Mouse (Mus musculus) mouse trophoblast stem cell (cell line): ENCODE data around the gene Sncb.

Source experiments
- in situ Hi-C, 2 experiments: fragments of 300-500 bp; cut with MseI, MboI; formaldehyde crosslinking; loops; 2 replicates in 1 of 2; 3 replicates in 1 of 2; pipeline ENCODE4 v1.15.1; 2025

Gene Sncb

DNA sequence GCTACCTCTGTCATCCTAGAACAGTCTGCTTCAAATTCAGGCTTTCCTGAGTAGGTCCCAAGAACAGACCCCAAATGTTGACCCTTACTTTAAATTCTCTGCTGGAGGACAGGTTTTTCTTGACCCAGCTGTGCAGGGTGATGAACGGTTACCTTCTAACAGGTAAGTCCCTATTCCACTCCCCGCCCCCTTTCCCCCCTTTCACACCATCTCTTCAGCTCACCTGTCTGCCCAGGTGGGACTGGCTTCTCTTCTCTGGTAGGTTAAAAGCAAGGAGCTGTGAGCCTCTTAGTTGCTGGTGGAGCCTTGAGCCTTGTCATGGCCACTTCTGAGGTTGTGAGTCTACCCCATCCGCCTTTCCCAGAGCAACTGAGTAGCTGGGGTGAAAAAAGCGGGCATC, 17.3 kb upstream of the Sncb start, which contains the start of gene Eif4e1b:
TSS of gene Eif4e1b (plus strand) at position 301 of the 400 bp plus-strand sequence.
- in situ Hi-C loops, result no loop called here

DNA sequence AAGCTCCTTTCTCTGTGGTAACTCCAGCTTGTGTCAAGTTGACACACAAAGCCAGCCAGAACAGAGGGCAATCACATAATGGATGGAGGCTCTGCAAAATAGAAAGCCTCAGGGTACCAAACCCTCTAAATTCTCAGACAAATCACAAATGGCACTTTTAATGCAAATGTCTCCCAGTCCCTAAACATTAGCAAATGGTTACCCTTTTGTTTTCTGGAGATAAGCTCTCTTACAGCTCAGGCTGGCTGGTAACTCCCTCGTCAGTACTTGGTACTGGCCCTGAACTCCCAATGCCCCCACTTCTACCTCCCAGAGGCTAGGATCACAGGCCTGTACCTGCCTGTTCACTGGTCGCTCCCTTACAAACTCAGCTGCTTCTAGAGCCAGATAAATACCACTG, 16.8 kb upstream of the Sncb start:
- in situ Hi-C loops, result no loop called here

GRCm38 (mm10) chr13:54781086-54781485, 14.7 kb upstream of the Sncb start:
- in situ Hi-C loops, result no loop called here

DNA sequence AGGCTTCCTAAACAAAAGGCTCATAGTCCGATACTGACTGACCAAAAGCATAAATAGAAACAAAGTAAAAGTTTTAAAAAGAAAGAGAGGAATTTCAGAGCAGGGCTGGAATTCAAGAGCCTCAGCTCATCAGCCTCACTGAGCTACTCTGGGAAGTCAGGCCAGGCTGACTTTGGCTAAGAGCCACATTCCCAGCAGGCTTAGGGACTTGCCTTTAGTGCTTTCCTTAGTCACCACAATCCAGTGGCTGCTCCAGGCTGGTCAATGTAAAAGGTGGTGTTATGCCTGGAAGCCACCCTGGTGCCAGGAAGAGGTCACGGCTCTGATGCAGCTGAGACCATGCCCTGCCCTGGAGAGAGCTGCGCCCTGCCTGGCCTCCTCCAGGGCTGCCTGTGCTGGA, 14.2 kb upstream of the Sncb start:
- in situ Hi-C loops, result no loop called here

- in situ Hi-C loops, result loop anchor here in 1 of 2 experiments (5.0 kb wide), 1 partner anchor 50 kb away; no protein-coding TSS in a partner anchor
Observed at GRCm38 (mm10) chr13:54767012-54767411, 617 bp upstream of the Sncb start.

DNA sequence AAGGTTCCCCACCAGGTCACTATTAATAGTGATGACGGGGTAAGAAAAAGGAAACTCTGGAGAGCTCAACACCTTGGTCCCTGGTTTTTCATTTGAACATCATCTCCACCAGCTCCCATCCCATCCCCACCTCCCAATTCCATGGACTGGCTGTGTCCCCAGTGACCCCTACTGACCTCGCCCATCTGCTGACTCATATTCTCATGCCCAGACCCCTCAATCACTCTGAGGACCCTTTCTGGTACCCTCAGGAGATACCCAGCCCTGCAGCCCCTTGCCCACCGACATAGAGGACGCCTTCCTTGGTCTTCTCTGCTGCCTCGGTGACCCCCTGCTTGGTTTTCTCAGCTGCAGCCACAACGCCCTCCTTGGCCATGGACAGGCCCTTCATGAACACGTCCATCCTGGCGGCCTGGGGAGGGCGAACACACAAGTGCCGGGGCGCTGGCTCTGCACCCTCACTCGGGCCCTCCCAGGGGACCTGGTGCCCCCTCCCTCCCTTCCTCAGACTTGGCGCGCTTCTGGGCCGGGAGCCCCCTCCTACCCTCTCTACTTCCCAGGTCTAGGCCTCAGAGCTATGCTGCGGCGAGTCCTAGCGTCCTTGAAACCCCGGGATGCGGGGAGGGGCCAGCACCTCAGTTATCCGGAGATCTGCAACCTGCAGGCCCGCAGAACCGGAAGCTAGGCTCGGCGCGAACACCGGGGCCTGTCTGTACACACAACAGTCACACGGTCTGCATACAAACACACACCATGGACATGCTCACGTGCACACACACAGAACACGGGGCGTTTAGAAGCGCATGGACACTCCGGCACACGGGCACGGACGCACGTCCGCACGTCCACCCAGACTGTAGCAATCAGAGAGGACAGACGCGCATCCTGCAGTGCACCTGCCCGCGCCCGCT, 859 bp downstream of the Sncb start:
- in situ Hi-C loops, result loop anchor here in 1 of 2 experiments (5.0 kb wide), 1 partner anchor 48 kb away; no protein-coding TSS in a partner anchor

- in situ Hi-C loops, result no loop called here
Observed at GRCm38 (mm10) chr13:54760906-54761305, 5.5 kb downstream of the Sncb start.

DNA sequence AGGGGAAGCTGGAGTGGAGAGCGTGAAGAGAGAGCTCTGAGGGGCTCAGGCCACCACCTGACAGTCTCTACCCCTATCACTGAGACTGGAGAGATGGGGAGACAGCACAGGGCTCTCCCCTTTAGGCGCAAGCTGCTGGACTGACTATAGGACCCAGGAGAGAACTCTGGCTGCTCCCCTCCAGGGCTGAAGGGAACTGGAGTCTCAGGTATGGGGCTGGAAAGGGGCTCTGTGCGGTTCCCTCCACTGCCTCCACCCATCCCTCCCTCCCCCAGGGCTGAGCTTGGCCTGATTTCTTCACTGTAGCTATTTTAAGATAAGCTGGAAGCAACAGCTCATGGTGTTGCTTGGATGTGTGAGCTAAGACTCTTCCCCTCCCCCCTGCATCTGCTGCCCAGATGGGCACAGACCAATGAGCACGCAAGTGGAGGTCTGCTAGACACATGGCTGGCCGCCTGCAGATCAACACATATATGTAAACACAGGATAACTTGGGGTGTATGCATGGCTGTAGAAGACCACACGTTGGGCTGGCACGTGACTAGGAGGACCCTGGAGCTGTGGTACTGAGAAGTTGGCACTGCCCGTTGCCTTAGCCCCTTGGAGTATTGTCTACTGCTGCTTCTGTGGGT, 6.1 kb downstream of the Sncb start:
- in situ Hi-C loops, result no loop called here

- in situ Hi-C loops, result no loop called here
Observed at GRCm38 (mm10) chr13:54759496-54759895, 6.9 kb downstream of the Sncb start.

DNA sequence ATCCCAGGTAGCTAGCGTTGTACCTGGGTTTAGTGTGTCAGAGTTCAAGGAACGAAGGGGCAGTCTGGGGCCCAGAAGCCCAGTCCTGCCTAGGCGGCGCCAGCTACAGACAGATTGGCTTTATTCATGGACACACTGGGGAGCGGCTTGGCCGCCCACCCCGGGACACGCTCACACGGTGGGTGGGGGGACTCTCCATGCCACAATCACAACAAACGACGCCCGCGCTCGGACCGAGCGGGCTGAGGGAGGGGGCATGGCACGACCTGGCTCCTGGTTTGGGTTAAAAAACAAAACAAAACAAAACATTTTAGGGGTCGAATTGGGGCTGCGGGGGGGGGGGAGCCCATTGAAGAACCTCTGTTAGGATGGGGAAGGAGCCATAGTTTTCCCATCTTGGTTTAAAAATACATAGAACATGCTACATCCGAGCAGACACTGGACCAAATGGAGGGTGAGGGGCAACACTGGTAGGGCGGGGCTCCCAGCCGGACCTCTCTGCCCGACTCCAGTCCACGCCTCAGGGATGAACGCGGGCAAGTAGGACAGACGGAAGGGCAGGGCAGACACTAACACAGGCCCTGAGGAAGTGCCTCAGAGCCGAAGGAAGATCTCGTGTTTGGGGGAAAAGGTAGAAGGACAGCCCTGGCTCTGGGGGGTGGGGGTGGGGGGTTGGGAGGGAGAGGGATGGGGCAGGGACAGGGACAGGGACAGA, 7.5 kb downstream of the Sncb start:
- in situ Hi-C loops, result no loop called here

GRCm38 (mm10) chr13:54758045-54758755, 8.2 kb downstream of the Sncb start:
- in situ Hi-C loops, result no loop called here

DNA sequence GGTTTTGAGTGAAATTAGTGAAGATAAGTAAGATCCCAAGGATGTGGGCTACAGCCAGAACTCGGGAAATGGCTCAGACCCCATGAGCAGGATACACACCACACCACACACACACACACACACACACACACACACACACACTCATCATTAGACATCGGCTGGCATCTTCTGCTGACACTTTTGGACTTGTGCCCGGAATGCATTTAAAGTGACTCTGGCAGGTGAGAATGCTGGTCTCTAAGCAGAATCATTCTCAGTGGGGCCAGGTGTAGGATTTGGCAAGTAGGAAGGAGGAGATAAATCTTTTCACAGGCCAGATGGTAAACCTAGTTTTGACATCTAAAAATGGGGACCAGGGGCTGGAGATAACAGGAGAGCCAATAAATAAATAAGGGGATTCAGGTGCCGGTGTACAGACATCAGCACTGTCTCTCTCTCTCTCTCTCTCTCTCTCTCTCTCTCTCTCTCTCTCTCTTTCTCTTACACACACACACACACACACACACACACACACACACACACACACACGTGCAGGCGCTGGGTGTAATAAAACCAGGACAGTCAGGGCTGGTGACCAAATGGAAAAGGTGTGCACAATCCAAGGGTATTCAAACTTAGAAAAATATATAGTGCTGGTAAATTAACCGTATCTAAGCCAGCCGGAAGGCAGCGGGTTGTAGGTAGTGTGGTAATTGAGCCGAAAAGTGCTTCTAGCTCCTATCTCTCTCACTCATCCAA, 9.1 kb downstream of the Sncb start:
- in situ Hi-C loops, result no loop called here

DNA sequence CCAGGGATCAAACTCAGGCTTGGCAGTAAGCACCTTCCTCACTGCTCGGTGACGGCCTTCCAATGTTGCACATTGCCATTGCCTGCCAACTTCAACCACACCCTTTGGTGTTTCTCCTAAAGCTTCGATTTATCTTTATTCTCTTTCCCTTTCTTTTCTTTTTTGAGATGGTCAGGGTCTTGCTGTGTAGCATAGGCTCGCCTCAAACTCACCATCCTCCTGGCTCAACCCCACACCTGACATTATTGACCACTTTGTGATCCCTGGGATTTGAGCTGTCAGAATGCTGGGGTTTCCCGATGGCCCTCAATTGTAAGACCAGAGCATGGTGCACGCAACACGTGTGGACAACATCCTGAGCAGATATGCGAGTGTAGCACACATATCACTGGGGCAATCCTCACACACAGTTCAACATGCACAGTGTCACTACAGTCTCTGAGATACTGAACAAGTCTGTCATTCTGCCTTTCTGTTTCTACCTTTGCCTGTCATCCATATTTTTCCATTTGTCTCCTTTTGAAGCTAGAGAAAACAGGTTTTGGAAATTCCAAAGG, 10.2 kb downstream of the Sncb start:
- in situ Hi-C loops, result no loop called here

DNA sequence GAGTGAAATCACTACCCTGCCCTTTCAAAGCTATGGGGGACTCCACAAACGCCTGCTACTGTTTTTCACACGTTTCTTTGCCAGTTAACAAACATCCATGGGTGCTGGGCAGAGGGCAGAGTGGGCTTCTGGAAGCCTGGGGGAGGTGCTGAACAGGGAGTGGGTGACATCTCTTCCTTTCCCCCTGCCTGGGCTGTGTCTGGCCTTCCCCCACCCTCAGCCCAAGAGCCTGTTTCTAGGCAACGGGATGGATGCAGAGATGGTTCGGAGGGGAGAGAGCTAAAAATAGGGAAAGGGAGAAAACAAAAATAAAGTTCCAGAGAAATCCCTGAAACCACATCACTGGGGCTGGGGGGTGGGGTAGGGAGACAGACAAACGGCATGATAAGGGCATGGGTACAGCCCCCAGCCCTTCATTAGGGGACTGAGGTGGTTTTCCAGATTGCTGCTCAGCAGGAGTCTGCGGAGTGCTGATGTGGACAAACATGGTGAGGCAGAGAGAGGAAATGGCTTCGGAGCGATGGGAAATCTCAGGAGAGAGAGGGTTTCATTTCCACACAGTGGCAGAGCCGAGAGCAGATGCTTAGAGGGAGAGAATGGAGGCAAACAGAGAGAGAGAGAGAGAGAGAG, 11.1 kb downstream of the Sncb start:
- in situ Hi-C loops, result no loop called here

GRCm38 (mm10) chr13:54754169-54755080, 12.0 kb downstream of the Sncb start:
- in situ Hi-C loops, result no loop called here

GRCm38 (mm10) chr13:54753733-54754132, 12.7 kb downstream of the Sncb start:
- in situ Hi-C loops, result no loop called here

- in situ Hi-C loops, result no loop called here
Observed at GRCm38 (mm10) chr13:54752656-54753055, 13.7 kb downstream of the Sncb start.

GRCm38 (mm10) chr13:54750699-54751098, 15.7 kb downstream of the Sncb start:
- in situ Hi-C loops, result no loop called here

GRCm38 (mm10) chr13:54749864-54750411, 16.5 kb downstream of the Sncb start, which contains the start of gene Gprin1:
TSS of gene Gprin1 (minus strand) at chr13:54749874.
- in situ Hi-C loops, result no loop called here
